Mouse (Mus musculus) embryonic facial prominence, embryonic 11.5 days (tissue): ENCODE results near the gene Emc4. TPM values are rescaled to one million over a fixed set of nuclear protein-coding genes. Genes with fewer than 3 reads are reported as not detected.

Source experiments
- ATAC-seq: fragments of 200-750 bp; cut with Nextera tagmentation; replicated peaks from 2 replicates; pipeline ENCODE4 v1.8.0; 2017; ENCODE audit warnings: low read depth; ENCODE audit not compliant: insufficient number of reproducible peaks, low FRiP score, low TSS enrichment
- DNase-seq: peaks from one replicate; pipeline ENCODE4 v3.0.0-alpha.2; 2015; ENCODE audit warnings: low spot score
- H3K27ac ChIP-seq: fragments of 300-500 bp; sonication (generic); replicated peaks from 2 replicates; pipeline ENCODE4 v1.5.1; 2014; ENCODE audit warnings: mild to moderate bottlenecking, low read depth, low read length, control low read depth
- H3K27me3 ChIP-seq: fragments of 300-500 bp; sonication (generic); 2 replicates; pipeline ENCODE4 v1.6.1; 2014; ENCODE audit warnings: mild to moderate bottlenecking, low read length, moderate library complexity, mixed read lengths; ENCODE audit not compliant: control insufficient read depth, insufficient read depth
- H3K36me3 ChIP-seq: fragments of 300-500 bp; sonication (generic); replicated peaks from 2 replicates; pipeline ENCODE4 v1.6.1; 2014; ENCODE audit warnings: low read depth, mild to moderate bottlenecking, low read length, moderate library complexity, mixed read lengths; ENCODE audit not compliant: control insufficient read depth, insufficient read depth
- H3K4me1 ChIP-seq: fragments of 300-500 bp; sonication (generic); 2 replicates; pipeline ENCODE4 v1.6.1; 2014; ENCODE audit warnings: low read length, mixed read lengths; ENCODE audit not compliant: control insufficient read depth, insufficient read depth
- H3K4me2 ChIP-seq: fragments of 300-500 bp; sonication (generic); 2 replicates; pipeline ENCODE4 v1.6.1; 2014; ENCODE audit warnings: low read depth, mild to moderate bottlenecking, control low read depth, low read length, moderate library complexity
- H3K4me3 ChIP-seq: fragments of 300-500 bp; sonication (generic); 2 replicates; pipeline ENCODE4 v1.5.1; 2014; ENCODE audit warnings: low read depth, low read length, control low read depth
- H3K9ac ChIP-seq: fragments of 300-500 bp; sonication (generic); replicated peaks from 2 replicates; pipeline ENCODE4 v1.6.1; 2014; ENCODE audit warnings: mild to moderate bottlenecking, control low read depth, low read length
- H3K9me3 ChIP-seq: fragments of 300-500 bp; sonication (generic); replicated peaks from 2 replicates; pipeline ENCODE4 v1.6.1; 2016; ENCODE audit warnings: mild to moderate bottlenecking, low read length, inconsistent platforms, mixed read lengths; ENCODE audit not compliant: control insufficient read depth
- WGBS: fragments of 180-500 bp; shearing (Covaris S2); extraction: QIAGEN DNeasy Blood & Tissue Kit; methylation state at CpG from one replicate; pipeline ENCODE4 v1.1.7; 2014; 5-methylcytosine and 5-hydroxymethylcytosine counted together
- polyA plus RNA-seq: library from polyadenylated mRNA; unstranded; fragments of >200 nt; fragmentation: Nextera tagmentation; extraction: Ambion mirVana; gene quantifications from 2 replicates; pipeline ENCODE4 v1.2.1, GENCODE M21; 2014

The Emc4 gene
- polyA plus RNA-seq, 1 experiment from 2014 or later = 93.3 TPM

- Histone ChIP-seq H3K27me3 (no peaks in the 10 kb centered on the region), H3K9ac (peak overlapping the region; percentile 93), H3K4me2 (peak overlapping the region; percentile 53), H3K4me3 (peak overlapping the region; percentile 68), H3K4me1 (no peaks in the 10 kb centered on the region), H3K9me3 (no peaks in the 10 kb centered on the region), H3K36me3 (no peaks in the 10 kb centered on the region), H3K27ac (no peak overlapping the region)
- ATAC-seq (no peak), DNase-seq (no peak)
- WGBS = 49% methylated on average over 8 of the region's 8 CpGs
These were observed 12.3 kb upstream of the Emc4 start for GRCm38 (mm10) chr2:112380131-112380530.

- peak; percentile 97 for ATAC-seq
- no peaks in the 10 kb centered on the region for H3K4me1 ChIP-seq
These were observed 11.4 kb upstream of the Emc4 start, which contains the start of gene Katnbl1 for GRCm38 (mm10) chr2:112378973-112379898. Katnbl1 (plus strand) TSS chr2:112379211.

GRCm38 (mm10) chr2:112374610-112375009 is 6.8 kb upstream of the Emc4 start:
- 61% methylated on average over 5 of the region's 5 CpGs for WGBS
- H3K9ac ChIP-seq = no peak overlapping the region
- H3K36me3 ChIP-seq = no peaks in the 10 kb centered on the region
- no peak overlapping the region for H3K4me2 ChIP-seq
- ATAC-seq (no peak), DNase-seq (no peak)
- H3K9me3 ChIP-seq = no peaks in the 10 kb centered on the region
- H3K4me3 ChIP-seq = no peak overlapping the region
- no peaks in the 10 kb centered on the region for H3K4me1 ChIP-seq
- H3K27me3 ChIP-seq = no peaks in the 10 kb centered on the region
- H3K27ac ChIP-seq = no peak overlapping the region

More at GRCm38 (mm10) chr2:112378973-112379898, 11.4 kb upstream of the Emc4 start, which contains the start of gene Katnbl1:
- Histone ChIP-seq H3K4me2 (peak within 1 kb of the TSS; percentile 53), H3K27me3 (no peaks in the 10 kb centered on the region), H3K27ac (peak within 1 kb of the TSS; percentile 60), H3K4me3 (peak within 1 kb of the TSS; percentile 68), H3K9me3 (no peaks in the 10 kb centered on the region), H3K36me3 (no peaks in the 10 kb centered on the region), H3K9ac (peak within 1 kb of the TSS; percentile 93)
- DNase-seq = peak; percentile 95
- under 1% methylated on average over 72 of the region's 72 CpGs for WGBS

GRCm38 (mm10) chr2:112373141-112373540 is 5.3 kb upstream of the Emc4 start:
- no peaks in the 10 kb centered on the region for H3K9me3 ChIP-seq
- ATAC-seq = no peak
- no peak overlapping the region for H3K9ac ChIP-seq
- H3K4me1 ChIP-seq = no peaks in the 10 kb centered on the region
- H3K36me3 ChIP-seq = no peaks in the 10 kb centered on the region
- whole genome bisulfite sequencing = 61% methylated on average over 4 of the region's 4 CpGs
- DNase-seq = no peak
- no peak overlapping the region for H3K4me3 ChIP-seq
- H3K27me3 ChIP-seq = no peaks in the 10 kb centered on the region
- H3K27ac ChIP-seq = no peak overlapping the region
- H3K4me2 ChIP-seq = no peak overlapping the region

GRCm38 (mm10) chr2:112369941-112370340 is 2.1 kb upstream of the Emc4 start:
- Histone ChIP-seq H3K4me1 (no peaks in the 10 kb centered on the region), H3K36me3 (no peaks in the 10 kb centered on the region), H3K27me3 (no peaks in the 10 kb centered on the region), H3K4me2 (no peak overlapping the region), H3K27ac (no peak overlapping the region), H3K9me3 (no peaks in the 10 kb centered on the region), H3K4me3 (no peak overlapping the region), H3K9ac (no peak overlapping the region)
- DNase-seq (no peak), ATAC-seq (no peak)
- WGBS = 81% methylated on average over 5 of the region's 5 CpGs

GRCm38 (mm10) chr2:112367222-112367621 is 605 bp downstream of the Emc4 start:
- H3K4me2 ChIP-seq = peak overlapping the region; percentile 67
- DNase-seq = peak; percentile 6
- H3K36me3 ChIP-seq = peaks cover 3% of the 10 kb centered on the region
- no peaks in the 10 kb centered on the region for H3K9me3 ChIP-seq
- WGBS = 15% methylated on average over 15 of the region's 15 CpGs
- no peaks in the 10 kb centered on the region for H3K27me3 ChIP-seq
- H3K4me3 ChIP-seq = peak overlapping the region; percentile 83
- ATAC-seq = peak; percentile 61
- H3K9ac ChIP-seq = peak overlapping the region; percentile 85
- no peak overlapping the region; the same call in 1 of the 2 replicates for H3K27ac ChIP-seq
- no peaks in the 10 kb centered on the region for H3K4me1 ChIP-seq

- Histone ChIP-seq H3K27ac (no peak overlapping the region), H3K4me3 (no peak overlapping the region), H3K4me2 (no peak overlapping the region), H3K36me3 (peaks cover 8% of the 10 kb centered on the region), H3K4me1 (no peaks in the 10 kb centered on the region), H3K9ac (no peak overlapping the region), H3K9me3 (no peaks in the 10 kb centered on the region), H3K27me3 (no peaks in the 10 kb centered on the region)
- DNase-seq = no peak
- ATAC-seq = no peak
- 88% methylated on average over 2 of the region's 2 CpGs for WGBS
These were observed 7.1 kb downstream of the Emc4 start for GRCm38 (mm10) chr2:112360781-112361169.
